Mouse (Mus musculus) stomach, postnatal 0 days (tissue): ENCODE results near the gene Spn. TPM values are rescaled to one million over a fixed set of nuclear protein-coding genes. Genes with fewer than 3 reads are reported as not detected.

ENCODE experiments used
- ATAC-seq: fragments of 200-750 bp; cut with Nextera tagmentation; 2 replicates; pipeline ENCODE4 v1.8.0; 2017; ENCODE audit not compliant: low FRiP score, low TSS enrichment
- DNase-seq: peaks from one replicate; pipeline ENCODE4 v3.0.0-alpha.2; 2016; ENCODE audit warnings: low spot score
- H3K27ac ChIP-seq: fragments of 300-500 bp; sonication (generic); replicated peaks from 2 replicates; pipeline ENCODE4 v1.5.1; 2014; ENCODE audit warnings: mild to moderate bottlenecking, control low read depth
- H3K27me3 ChIP-seq: fragments of 300-500 bp; sonication (generic); 2 replicates; pipeline ENCODE4 v1.6.1; 2014; ENCODE audit warnings: low read length; ENCODE audit not compliant: control insufficient read depth, insufficient read depth
- H3K36me3 ChIP-seq: fragments of 300-500 bp; sonication (generic); 2 replicates; pipeline ENCODE4 v1.6.1; 2014; ENCODE audit warnings: low read length, mixed read lengths; ENCODE audit not compliant: control insufficient read depth, insufficient read depth
- H3K4me1 ChIP-seq: fragments of 300-500 bp; sonication (generic); replicated peaks from 2 replicates; pipeline ENCODE4 v1.6.1; 2014; ENCODE audit warnings: antibody characterized with exemption; ENCODE audit not compliant: control insufficient read depth, insufficient read depth
- H3K4me2 ChIP-seq: fragments of 300-500 bp; sonication (generic); replicated peaks from 2 replicates; pipeline ENCODE4 v1.6.1; 2014; ENCODE audit warnings: low read depth, mild to moderate bottlenecking, control low read depth, moderate library complexity
- H3K4me3 ChIP-seq: fragments of 300-500 bp; sonication (generic); 2 replicates; pipeline ENCODE4 v1.5.1; 2014; ENCODE audit warnings: low read depth, low read length, control low read depth
- H3K9ac ChIP-seq: fragments of 300-500 bp; sonication (generic); 2 replicates; pipeline ENCODE4 v1.6.1; 2014; ENCODE audit warnings: mild to moderate bottlenecking, low read length, control low read depth, mixed read lengths
- H3K9me3 ChIP-seq: fragments of 300-500 bp; sonication (generic); 2 replicates; pipeline ENCODE4 v1.6.1; 2016; ENCODE audit warnings: low read length; ENCODE audit not compliant: control insufficient read depth
- CTCF ChIP-seq: IDR thresholded peaks from 2 replicates; pipeline ENCODE4 v1.5.1; 2016; ENCODE audit warnings: antibody characterized with exemption, low read depth, mild to moderate bottlenecking, moderate library complexity
- EP300 ChIP-seq: optimal IDR thresholded peaks from 2 replicates; pipeline ENCODE3; 2016; ENCODE audit warnings: antibody characterized with exemption
- WGBS: fragments of 180-500 bp; shearing (Covaris S2); extraction: QIAGEN DNeasy Blood & Tissue Kit; methylation state at CpG from one replicate; pipeline ENCODE4 v1.1.7; 2014; 5-methylcytosine and 5-hydroxymethylcytosine counted together
- polyA plus RNA-seq: library from polyadenylated mRNA; unstranded; fragments of >200 nt; fragmentation: Nextera tagmentation; extraction: Ambion mirVana; gene quantifications from 2 replicates; pipeline ENCODE4 v1.2.1, GENCODE M21; 2015

Spn gene
- polyA plus RNA-seq, 1 experiment from 2014 or later: 0.22 TPM

- H3K9ac ChIP-seq: no peak overlapping the region
- ATAC-seq (no peak), DNase-seq (no peak)
- no peak overlapping the region for H3K4me2 ChIP-seq
- WGBS: 81% methylated on average over 22 of the region's 22 CpGs
- H3K4me1 ChIP-seq: no peaks in the 10 kb centered on the region
- no peaks in the 10 kb centered on the region for H3K27me3 ChIP-seq
- H3K4me3 ChIP-seq: no peak overlapping the region
- TF ChIP-seq CTCF (no peak), EP300 (no peak)
- no peak overlapping the region for H3K27ac ChIP-seq
- H3K36me3 ChIP-seq: no peaks in the 10 kb centered on the region
- H3K9me3 ChIP-seq: no peaks in the 10 kb centered on the region
Observed at GRCm38 (mm10) chr7:127136181-127137071, 1.2 kb downstream of the Spn start.

GRCm38 (mm10) chr7:127134821-127135447, 2.7 kb downstream of the Spn start:
- WGBS: 70% methylated on average over 11 of the region's 11 CpGs
- no peak overlapping the region for H3K9ac ChIP-seq

GRCm38 (mm10) chr7:127133125-127133524, 4.5 kb downstream of the Spn start:
- 66% methylated on average over 5 of the region's 5 CpGs for WGBS
- H3K36me3 ChIP-seq: no peaks in the 10 kb centered on the region
- DNase-seq: no peak

More at GRCm38 (mm10) chr7:127134821-127135447, 2.7 kb downstream of the Spn start:
- no peaks in the 10 kb centered on the region for H3K36me3 ChIP-seq
- no peak overlapping the region for H3K4me2 ChIP-seq
- H3K4me1 ChIP-seq: no peaks in the 10 kb centered on the region
- no peaks in the 10 kb centered on the region for H3K27me3 ChIP-seq
- DNase-seq: no peak
- no peak overlapping the region for H3K27ac ChIP-seq
- no peak for ATAC-seq
- no peak for TF ChIP-seq EP300
- no peak for TF ChIP-seq CTCF
- no peaks in the 10 kb centered on the region for H3K9me3 ChIP-seq
- no peak overlapping the region for H3K4me3 ChIP-seq

GRCm38 (mm10) chr7:127129638-127130037, 8.0 kb downstream of the Spn start:
- Histone ChIP-seq H3K27me3 (no peaks in the 10 kb centered on the region), H3K4me1 (no peaks in the 10 kb centered on the region), H3K27ac (no peak overlapping the region), H3K9me3 (no peaks in the 10 kb centered on the region), H3K4me3 (no peak overlapping the region), H3K36me3 (no peaks in the 10 kb centered on the region), H3K9ac (no peak overlapping the region), H3K4me2 (no peak overlapping the region)
- 5% methylated on average over 4 of the region's 4 CpGs for WGBS
- TF ChIP-seq EP300: no peak
- TF ChIP-seq CTCF: peak; percentile 79
- DNase-seq (peak; percentile 47), ATAC-seq (no peak)

More at GRCm38 (mm10) chr7:127133125-127133524, 4.5 kb downstream of the Spn start:
- Histone ChIP-seq H3K27ac (no peak overlapping the region), H3K4me3 (no peak overlapping the region), H3K4me1 (no peaks in the 10 kb centered on the region), H3K4me2 (no peak overlapping the region), H3K9ac (no peak overlapping the region), H3K9me3 (no peaks in the 10 kb centered on the region), H3K27me3 (no peaks in the 10 kb centered on the region)
- ATAC-seq: no peak
- no peak for TF ChIP-seq CTCF
- TF ChIP-seq EP300: no peak

GRCm38 (mm10) chr7:127121911-127122270, 15.7 kb downstream of the Spn start, which contains the start of gene Qprt:
Gene Qprt, minus strand, starts transcription at chr7:127122226.
- H3K9me3 ChIP-seq: no peaks in the 10 kb centered on the region
- H3K4me2 ChIP-seq: no peak within 1 kb of the TSS
- DNase-seq (no peak), ATAC-seq (no peak)
- H3K27ac ChIP-seq: no peak within 1 kb of the TSS
- no peaks in the 10 kb centered on the region for H3K4me1 ChIP-seq
- no peaks in the 10 kb centered on the region for H3K36me3 ChIP-seq
- H3K4me3 ChIP-seq: no peak within 1 kb of the TSS
- no peak within 1 kb of the TSS for H3K9ac ChIP-seq
- 24% methylated on average over 7 of the region's 7 CpGs for WGBS
- TF ChIP-seq CTCF: no peak
- TF ChIP-seq EP300: no peak
- no peaks in the 10 kb centered on the region for H3K27me3 ChIP-seq
